Mouse (Mus musculus) left cerebral cortex, postnatal 36 days (tissue): ENCODE results near the gene Gna11. TPM values are rescaled to one million over a fixed set of nuclear protein-coding genes. Genes with fewer than 3 reads are reported as not detected.

Experiments used
- DNase-seq, 2 experiments: peaks; one replicate each; pipeline ENCODE4 v3.0.0; 2021 to 2022; ENCODE audit warnings: low spot score in 2 of 2, mixed read lengths in 1 of 2
- intact Hi-C: fragments of 180-260 bp; cut with DNase I; formaldehyde crosslinking; loops from one replicate; pipeline ENCODE4 v1.15.1; 2025
- total RNA-seq, 2 experiments: library from RNA; stranded (reverse); gene quantifications; 2 replicates each; pipeline ENCODE4 v1.2.3; 2021

Gna11 gene
- total RNA-seq, 2 experiments from 2014 or later: 103 to 115 TPM

GRCm38 (mm10) chr10:81518546-81518945 lies 26.4 kb downstream of the Gna11 start:
- DNase-seq: peak in 1 of 2 experiments; percentile 46
- intact Hi-C loops: loop anchor here (5.0 kb wide), 1 partner anchor 34 kb away; no protein-coding TSS in a partner anchor

- intact Hi-C loops: loop anchor here (5.0 kb wide), 1 partner anchor 35 kb away; no protein-coding TSS in a partner anchor
- DNase-seq: no peak
These were observed 27.8 kb downstream of the Gna11 start for GRCm38 (mm10) chr10:81517227-81517626.

GRCm38 (mm10) chr10:81513798-81514197 lies 31.2 kb downstream of the Gna11 start:
- DNase-seq: no peak
- intact Hi-C loops: no loop called here

GRCm38 (mm10) chr10:81510246-81510810 lies 34.7 kb downstream of the Gna11 start:
- intact Hi-C loops: no loop called here
- DNase-seq: no peak

- intact Hi-C loops: no loop called here
- no peak for DNase-seq
These were observed 37.1 kb downstream of the Gna11 start for GRCm38 (mm10) chr10:81507691-81508489.

GRCm38 (mm10) chr10:81507095-81507494 lies 37.9 kb downstream of the Gna11 start:
- intact Hi-C loops: no loop called here
- no peak for DNase-seq

GRCm38 (mm10) chr10:81505016-81505664 lies 39.9 kb downstream of the Gna11 start:
- DNase-seq: no peak
- intact Hi-C loops: no loop called here

GRCm38 (mm10) chr10:81502658-81503057 lies 42.3 kb downstream of the Gna11 start:
- intact Hi-C loops: loop anchor here (5.0 kb wide), 1 partner anchor 100 kb away; the partner anchor contains the start of gene Tle6
- peak; percentile 84 to 88 for DNase-seq

- intact Hi-C loops: loop anchor here (5.0 kb wide), 1 partner anchor 100 kb away; the partner anchor contains the start of gene Tle6
- no peak for DNase-seq
These were observed 43.1 kb downstream of the Gna11 start for GRCm38 (mm10) chr10:81501863-81502262.

- intact Hi-C loops: loop anchor here (5.0 kb wide), 1 partner anchor 102 kb away; the partner anchor contains the start of gene Tle6
- DNase-seq: no peak
These were observed 45.0 kb downstream of the Gna11 start, which contains the start of gene S1pr4 for GRCm38 (mm10) chr10:81500032-81500431. Gene S1pr4, minus strand, starts transcription at chr10:81500132.

GRCm38 (mm10) chr10:81499250-81499901 lies 45.6 kb downstream of the Gna11 start:
- intact Hi-C loops: no loop called here
- DNase-seq: no peak

GRCm38 (mm10) chr10:81498316-81499249 lies 46.4 kb downstream of the Gna11 start:
- no peak for DNase-seq
- intact Hi-C loops: no loop called here

- intact Hi-C loops: no loop called here
- DNase-seq: no peak
These were observed 47.4 kb downstream of the Gna11 start for GRCm38 (mm10) chr10:81497401-81498270.

GRCm38 (mm10) chr10:81496969-81497368 lies 48.0 kb downstream of the Gna11 start:
- no peak for DNase-seq
- intact Hi-C loops: loop anchor here (1.0 kb wide), 1 partner anchor 48 kb away; the partner anchor contains the start of gene Gna11

GRCm38 (mm10) chr10:81496264-81496901 lies 48.6 kb downstream of the Gna11 start, which contains the start of gene Ncln:
Gene Ncln, minus strand, starts transcription at chr10:81496392.
- intact Hi-C loops: loop anchor here (1.0 kb wide), 1 partner anchor 49 kb away; the partner anchor contains the start of gene Gna11

GRCm38 (mm10) chr10:81495616-81496263 lies 49.2 kb downstream of the Gna11 start:
- intact Hi-C loops: loop anchor here (1.0 kb wide), 1 partner anchor 50 kb away; the partner anchor contains the start of gene Gna11
- DNase-seq: no peak

More at GRCm38 (mm10) chr10:81496264-81496901, 48.6 kb downstream of the Gna11 start, which contains the start of gene Ncln:
- peak; percentile 98 to 99 for DNase-seq
